Comparison of ENCODE assay signal across 9 mouse cellular contexts in the genomic region with DNA sequence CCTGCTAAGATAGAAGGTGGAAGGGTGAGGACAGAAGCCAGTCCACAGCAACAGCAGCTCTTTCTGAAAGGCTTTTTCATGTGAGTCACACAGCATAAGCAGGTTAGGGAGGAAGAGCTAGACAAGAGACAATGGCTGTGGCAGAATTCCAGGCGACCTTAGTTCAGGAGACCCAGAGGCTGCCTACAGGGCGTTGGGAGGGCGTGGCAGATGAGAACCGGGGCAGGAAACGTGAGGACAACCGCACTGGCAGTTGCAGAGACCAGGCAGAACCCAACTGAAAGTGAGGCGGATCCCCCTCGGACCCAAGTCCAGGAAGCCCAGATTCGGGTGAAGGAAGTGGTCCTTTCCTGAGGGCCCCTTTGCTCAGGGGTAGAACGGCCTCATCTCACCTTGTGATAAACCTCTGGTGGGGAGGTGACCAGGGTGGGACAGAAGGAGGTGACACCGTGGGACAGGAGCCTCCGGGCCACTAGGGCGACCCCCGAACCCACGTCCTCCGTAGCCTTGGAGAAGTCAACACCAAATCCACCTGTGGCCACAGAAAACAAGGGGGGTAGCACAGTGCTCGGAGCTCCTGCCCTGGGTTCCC. TPM values are rescaled to one million over a fixed set of nuclear protein-coding genes. Genes with fewer than 3 reads are reported as not detected.
DNase-seq lines count a peak whose midpoint lies in the region; ATAC-seq and TF ChIP-seq lines count a peak whose summit lies in the region.
"Had no signal": no experiment of that assay in that cellular context is flagged by ENCODE, and none has a peak within 500 bp of the region (broad histone marks: within the 10 kb centered on the region; RNA-seq: fewer than 3 reads in every experiment).

No protein-coding gene starts in this region.

- 29% methylated on average over 17 of the region's 17 CpGs for WGBS in forebrain, embryonic 12.5 days
- WGBS in lung, embryonic 14.5 days, result 18% methylated on average over 17 of the region's 17 CpGs
- WGBS in stomach, embryonic 14.5 days, result 29% methylated on average over 17 of the region's 17 CpGs

- peak overlapping the region; percentile 85; the same call in 1 of the 2 replicates for H3K27ac ChIP-seq in forebrain, embryonic 12.5 days
- no peak overlapping the region for H3K27ac ChIP-seq in lung, embryonic 14.5 days (ENCODE audit: low read depth)
- H3K27ac ChIP-seq in stomach, embryonic 14.5 days (ENCODE audit: low read length), result peak overlapping the region; percentile 72; the same call in 1 of the 2 replicates

- peak overlapping the region; percentile 83 for H3K4me3 ChIP-seq in G1E (ENCODE audit: low read depth, low read length)
- H3K4me3 ChIP-seq in forebrain, embryonic 12.5 days (replicated peaks), result peak overlapping the region; percentile 76
- H3K4me3 ChIP-seq in lung, embryonic 14.5 days (ENCODE audit: low read depth, low read length), result peak overlapping the region; percentile 68
- H3K4me3 ChIP-seq in stomach, embryonic 14.5 days (ENCODE audit: low read depth, low read length), result peak overlapping the region; percentile 73

- H3K4me1 ChIP-seq in G1E (ENCODE audit: insufficient read depth, low read depth, low read length), result peaks cover 71% of the 10 kb centered on the region
- H3K4me1 ChIP-seq in forebrain, embryonic 12.5 days, result peaks cover 19% of the 10 kb centered on the region
- peaks cover 3% of the 10 kb centered on the region; the same call in 1 of the 2 replicates for H3K4me1 ChIP-seq in lung, embryonic 14.5 days (ENCODE audit: insufficient read depth)
- peaks cover 13% of the 10 kb centered on the region for H3K4me1 ChIP-seq in stomach, embryonic 14.5 days (ENCODE audit: control insufficient read depth, insufficient read depth, low read length)

- peak overlapping the region; percentile 84 for H3K4me2 ChIP-seq in forebrain, embryonic 12.5 days
- peak overlapping the region; percentile 96 for H3K4me2 ChIP-seq in lung, embryonic 14.5 days
- peak overlapping the region; percentile 90 for H3K4me2 ChIP-seq in stomach, embryonic 14.5 days (replicated peaks; ENCODE audit: low read depth, low read length)

- no peaks in the 10 kb centered on the region for H3K9me3 ChIP-seq in G1E (replicated peaks)
- H3K9me3 ChIP-seq in forebrain, embryonic 12.5 days, result no peaks in the 10 kb centered on the region
- no peaks in the 10 kb centered on the region for H3K9me3 ChIP-seq in lung, embryonic 14.5 days (ENCODE audit: low read depth, low read length)
- H3K9me3 ChIP-seq in stomach, embryonic 14.5 days (ENCODE audit: control insufficient read depth, low read depth, low read length), result no peaks in the 10 kb centered on the region

- peak overlapping the region; percentile 74 for H3K9ac ChIP-seq in forebrain, embryonic 12.5 days
- H3K9ac ChIP-seq in lung, embryonic 14.5 days, result peak overlapping the region; percentile 74
- peak overlapping the region; percentile 73 for H3K9ac ChIP-seq in stomach, embryonic 14.5 days (replicated peaks; ENCODE audit: low read depth, low read length)

- peaks cover 72% of the 10 kb centered on the region for H3K36me3 ChIP-seq in G1E (replicated peaks)
- H3K36me3 ChIP-seq in forebrain, embryonic 12.5 days (replicated peaks), result peaks cover 26% of the 10 kb centered on the region
- peaks cover 27% of the 10 kb centered on the region for H3K36me3 ChIP-seq in lung, embryonic 14.5 days (ENCODE audit: insufficient read depth)
- peaks cover 19% of the 10 kb centered on the region; the same call in 1 of the 2 replicates for H3K36me3 ChIP-seq in stomach, embryonic 14.5 days (ENCODE audit: control insufficient read depth, insufficient read depth, low read length)

- DNase-seq in adrenal gland, postnatal 14 days, result peak; percentile 55
- DNase-seq in adrenal gland, postnatal 4 days (ENCODE audit: low spot score in 2 of 2), result no peak
- no peak for DNase-seq in G1E (ENCODE audit: low spot score)
- peak; percentile 89 for DNase-seq in kidney, adult 11 months
- DNase-seq in lung, embryonic 14.5 days, result peak; percentile 36
- DNase-seq in right cerebral cortex, postnatal 25 days, result no peak

- no peak for TF ChIP-seq CTCF in G1E (IDR thresholded peaks at IDR 0.05; ENCODE audit: low read depth, low read length)
- no peak for TF ChIP-seq CTCF in lung, embryonic 14.5 days (IDR thresholded peaks at IDR 0.05; ENCODE audit: low read depth)

- no peak for ATAC-seq in G1E (ENCODE audit: extremely low read depth, insufficient number of reproducible peaks, low FRiP score, poor library complexity, severe bottlenecking)
- peak; percentile 38 for ATAC-seq in forebrain, embryonic 12.5 days (ENCODE audit: low FRiP score)
- ATAC-seq in lung, embryonic 14.5 days (ENCODE audit: insufficient read depth), result peak; percentile 30
- peak; percentile 3; the same call in 1 of the 2 replicates for ATAC-seq in stomach, embryonic 14.5 days (ENCODE audit: insufficient number of reproducible peaks, insufficient read depth, low FRiP score, low read depth)

- no peaks in the 10 kb centered on the region for H3K27me3 ChIP-seq in G1E (ENCODE audit: insufficient read depth, low read length)
- H3K27me3 ChIP-seq in forebrain, embryonic 12.5 days, result no peaks in the 10 kb centered on the region
- no peaks in the 10 kb centered on the region for H3K27me3 ChIP-seq in lung, embryonic 14.5 days (ENCODE audit: insufficient read depth, low read length)
- no peaks in the 10 kb centered on the region for H3K27me3 ChIP-seq in stomach, embryonic 14.5 days (ENCODE audit: control insufficient read depth, insufficient read depth, low read length)
- H3K27me3 ChIP-seq: CH12.LX had no signal

RNA-seq across cellular contexts. Expression of a gene that starts 0.9 kb away (rescaled TPM):
- 35.8 and 37.2 TPM in 2 replicates for total RNA-seq in adrenal gland, postnatal 14 days (2021)
- 10 to 100 TPM; 44.9 to 46.8 TPM for total RNA-seq in adrenal gland, postnatal 4 days (2021)
- total RNA-seq in G1E (2014; fragmentation: Nextera tagmentation), result 7.2 and 18.7 TPM in 2 replicates
- total RNA-seq in G1E (2017), result 60.2 and 66.4 TPM in 2 replicates
- polyA plus RNA-seq in G1E (2012), result 44.1 and 45.3 TPM in 2 replicates
- polyA plus RNA-seq in forebrain, embryonic 12.5 days (2016; fragmentation: Nextera tagmentation; extraction: Ambion mirVana), result 31.1 and 32.6 TPM in 2 replicates
- polyA plus RNA-seq in lung, embryonic 14.5 days (2014; fragmentation: Nextera tagmentation; extraction: Ambion mirVana), result 23.6 and 33.3 TPM in 2 replicates
- polyA plus RNA-seq in stomach, embryonic 14.5 days (2014; fragmentation: Nextera tagmentation; extraction: Ambion mirVana), result 28.2 and 29.7 TPM in 2 replicates

RNA-seq across cellular contexts. Expression of a gene that starts 6.8 kb away (rescaled TPM):
- 346 and 376 TPM in 2 replicates for total RNA-seq in adrenal gland, postnatal 14 days (2021)
- total RNA-seq in adrenal gland, postnatal 4 days (2021), result 100 to 1,000 TPM; 344 to 347 TPM
- total RNA-seq in G1E (2014; fragmentation: Nextera tagmentation), result 126 and 189 TPM in 2 replicates
- total RNA-seq in G1E (2017), result 61.1 and 65.5 TPM in 2 replicates
- polyA plus RNA-seq in G1E (2012), result 209 and 285 TPM in 2 replicates
- polyA plus RNA-seq in forebrain, embryonic 12.5 days (2016; fragmentation: Nextera tagmentation; extraction: Ambion mirVana), result 461 and 463 TPM in 2 replicates
- 450 and 473 TPM in 2 replicates for polyA plus RNA-seq in lung, embryonic 14.5 days (2014; fragmentation: Nextera tagmentation; extraction: Ambion mirVana)
- 506 and 549 TPM in 2 replicates for polyA plus RNA-seq in stomach, embryonic 14.5 days (2014; fragmentation: Nextera tagmentation; extraction: Ambion mirVana)

RNA-seq across cellular contexts. Expression of a gene that starts 12.0 kb away (rescaled TPM):
- 49.1 and 53.7 TPM in 2 replicates for total RNA-seq in adrenal gland, postnatal 14 days (2021)
- total RNA-seq in adrenal gland, postnatal 4 days (2021), result 10 to 100 TPM; 51.0 to 51.8 TPM
- 58.6 and 58.8 TPM in 2 replicates for total RNA-seq in G1E (2014; fragmentation: Nextera tagmentation)
- total RNA-seq in G1E (2017), result 48.3 and 63.3 TPM in 2 replicates
- 27.0 and 47.8 TPM in 2 replicates for polyA plus RNA-seq in G1E (2012)
- polyA plus RNA-seq in forebrain, embryonic 12.5 days (2016; fragmentation: Nextera tagmentation; extraction: Ambion mirVana), result 51.1 and 59.2 TPM in 2 replicates
- polyA plus RNA-seq in lung, embryonic 14.5 days (2014; fragmentation: Nextera tagmentation; extraction: Ambion mirVana), result 34.9 and 37.3 TPM in 2 replicates
- polyA plus RNA-seq in stomach, embryonic 14.5 days (2014; fragmentation: Nextera tagmentation; extraction: Ambion mirVana), result 43.9 and 44.3 TPM in 2 replicates

RNA-seq across cellular contexts. Expression of a gene that starts 42.7 kb away (rescaled TPM):
- total RNA-seq in adrenal gland, postnatal 14 days (2021), result 11.0 and 14.6 TPM in 2 replicates
- total RNA-seq in adrenal gland, postnatal 4 days (2021), result 10 to 100 TPM; 13.7 to 15.9 TPM
- total RNA-seq in G1E (2014; fragmentation: Nextera tagmentation) (94.0 and 120 TPM in 2 replicates), G1E (2017) (57.9 and 59.1 TPM in 2 replicates)
- 14.6 and 23.4 TPM in 2 replicates for polyA plus RNA-seq in G1E (2012)
- 8.5 and 10.8 TPM in 2 replicates for polyA plus RNA-seq in forebrain, embryonic 12.5 days (2016; fragmentation: Nextera tagmentation; extraction: Ambion mirVana)
- 6.4 and 7.0 TPM in 2 replicates for polyA plus RNA-seq in lung, embryonic 14.5 days (2014; fragmentation: Nextera tagmentation; extraction: Ambion mirVana)
- polyA plus RNA-seq in stomach, embryonic 14.5 days (2014; fragmentation: Nextera tagmentation; extraction: Ambion mirVana), result 6.3 and 8.3 TPM in 2 replicates

RNA-seq across cellular contexts. Expression of a gene that starts 46.7 kb away (rescaled TPM):
- 2.1 and 2.9 TPM in 2 replicates for total RNA-seq in adrenal gland, postnatal 14 days (2021)
- 1 to 10 TPM; 7.6 to 8.2 TPM for total RNA-seq in adrenal gland, postnatal 4 days (2021)
- total RNA-seq in G1E (2014; fragmentation: Nextera tagmentation), result 3.8 and 3.9 TPM in 2 replicates
- 1.5 and 2.1 TPM in 2 replicates for total RNA-seq in G1E (2017)
- 1.6 and 1.8 TPM in 2 replicates for polyA plus RNA-seq in G1E (2012)
- polyA plus RNA-seq in forebrain, embryonic 12.5 days (2016; fragmentation: Nextera tagmentation; extraction: Ambion mirVana), result 4.3 and 5.2 TPM in 2 replicates
- polyA plus RNA-seq in lung, embryonic 14.5 days (2014; fragmentation: Nextera tagmentation; extraction: Ambion mirVana), result 8.2 and 10.3 TPM in 2 replicates
- polyA plus RNA-seq in stomach, embryonic 14.5 days (2014; fragmentation: Nextera tagmentation; extraction: Ambion mirVana), result 10.2 and 10.4 TPM in 2 replicates

Comparison
In these comparisons a context has a peak if more than half of its experiments do, and no peak if none do; other contexts are left out.
1. DNase-seq: peak in adrenal gland, postnatal 14 days (single experiment), kidney, adult 11 months (single experiment) and lung, embryonic 14.5 days (single experiment); none in adrenal gland, postnatal 4 days (0 of 2), G1E (single experiment) and right cerebral cortex, postnatal 25 days (single experiment).
2. Peak in every context shown above with its lines, with median percentiles within 50 percentile points of each other: H3K4me3 ChIP-seq, H3K4me2 ChIP-seq and H3K9ac ChIP-seq.